Mouse (Mus musculus): ENCODE results near the gene Stradb.

DNA sequence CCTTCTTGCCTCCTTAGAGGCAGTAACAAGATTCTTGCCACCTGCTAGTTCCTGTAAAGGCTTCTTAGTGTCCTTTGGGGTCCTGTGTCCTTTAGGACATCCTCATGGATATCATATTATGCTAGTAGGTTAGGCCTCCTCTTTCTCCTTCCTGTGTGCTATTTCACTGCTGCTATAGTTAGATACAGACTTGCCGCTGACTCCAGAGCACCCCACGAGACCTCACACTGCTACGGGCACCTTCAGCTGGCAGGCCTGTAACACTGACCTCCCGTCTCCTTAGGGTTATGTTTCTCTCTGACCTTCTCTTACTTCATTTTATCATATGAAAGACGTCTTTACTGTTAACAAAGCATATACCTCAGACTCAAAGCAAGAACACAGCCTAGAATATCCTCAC, 11.3 kb downstream of the Stradb start:
- TF ChIP-seq CTCF (IDR thresholded peaks at IDR 0.05; ENCODE audit: borderline replicate concordance, insufficient read depth, low read depth, low read length) = no peak
- TF ChIP-seq POLR2A (IDR thresholded peaks at IDR 0.05; ENCODE audit: borderline replicate concordance, insufficient read depth, low read length) = no peak
